Mouse (Mus musculus): ENCODE results near the gene Ttbk1.

DNA sequence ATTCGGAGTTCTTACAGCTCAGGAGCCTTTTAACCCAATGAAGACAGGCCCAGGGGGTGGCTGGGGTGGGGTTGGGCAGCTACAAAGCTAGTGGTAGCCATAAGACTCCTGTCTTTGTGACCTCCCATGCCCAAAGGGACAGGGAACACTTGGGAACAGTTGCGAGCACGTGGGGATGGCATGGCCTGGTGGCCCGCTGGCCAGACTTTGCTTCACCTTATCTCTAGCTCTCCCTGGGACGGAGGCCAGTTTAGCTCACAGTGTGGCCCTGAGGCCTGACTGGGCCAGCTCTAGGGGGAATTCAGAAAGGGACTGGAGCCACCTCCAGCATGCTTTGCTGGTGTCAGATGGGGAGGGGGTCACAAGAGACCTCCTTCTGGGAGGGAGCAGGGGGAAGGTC is 25.2 kb downstream of the Ttbk1 start:
- TF ChIP-seq POLR2A (IDR thresholded peaks at IDR 0.05; ENCODE audit: extremely low read depth, insufficient read depth, low read length) (0 out of 2 replicates have a peak, but pooled peaks have one; percentile 7), CTCF (IDR thresholded peaks at IDR 0.05; ENCODE audit: low read depth, low read length) (no peak)
